Mouse (Mus musculus) bone marrow, adult 2 months (tissue): ENCODE results near the gene Cntnap2. TPM values are rescaled to one million over a fixed set of nuclear protein-coding genes. Genes with fewer than 3 reads are reported as not detected.
"Not testable (repeated sequence)": the region's sequence is repeated elsewhere in the genome, so short reads cannot be mapped to it uniquely, and the experiment has no call there.

Experiments used
- H3K27ac ChIP-seq: fragments of 200-500 bp; 2 replicates; pipeline ENCODE4 v1.5.1; 2012; ENCODE audit warnings: low read depth, mild to moderate bottlenecking, control low read depth, inconsistent platforms, low read length; ENCODE audit not compliant: control insufficient read depth, poor library complexity, insufficient read depth
- H3K4me1 ChIP-seq: fragments of 200-500 bp; 2 replicates; pipeline ENCODE4 v1.6.1; 2011; ENCODE audit warnings: low read length; ENCODE audit not compliant: control insufficient read depth, insufficient read depth
- H3K4me3 ChIP-seq: fragments of 200-500 bp; replicated peaks from 2 replicates; pipeline ENCODE3; 2011; ENCODE audit warnings: mild to moderate bottlenecking, low read depth, low read length, control low read depth; ENCODE audit not compliant: control insufficient read depth
- CTCF ChIP-seq: fragments of 200-500 bp; IDR thresholded peaks from 2 replicates; pipeline ENCODE4 v1.5.1; 2011; ENCODE audit warnings: low read length, control low read depth; ENCODE audit not compliant: control insufficient read depth, insufficient read depth
- POLR2A ChIP-seq: fragments of 200-500 bp; IDR thresholded peaks from 2 replicates; pipeline ENCODE4 v1.6.1; 2011; ENCODE audit warnings: low read depth, mild to moderate bottlenecking, control low read depth, low read length, borderline replicate concordance; ENCODE audit not compliant: control insufficient read depth
- WGBS: fragments of 180-500 bp; shearing (Covaris S2); methylation state at CpG from one replicate; pipeline ENCODE4 v1.1.7; 2018; 5-methylcytosine and 5-hydroxymethylcytosine counted together
- polyA plus RNA-seq: library from polyadenylated mRNA; stranded (reverse); fragments of >200 nt; gene quantifications from 2 replicates; pipeline ENCODE4 v1.2.4, GENCODE M21; 2011; ENCODE audit warnings: low replicate concordance; ENCODE audit not compliant: missing spikeins, insufficient read depth, insufficient read length

Cntnap2 gene
- polyA plus RNA-seq, 1 experiment = 0.40 TPM

DNA sequence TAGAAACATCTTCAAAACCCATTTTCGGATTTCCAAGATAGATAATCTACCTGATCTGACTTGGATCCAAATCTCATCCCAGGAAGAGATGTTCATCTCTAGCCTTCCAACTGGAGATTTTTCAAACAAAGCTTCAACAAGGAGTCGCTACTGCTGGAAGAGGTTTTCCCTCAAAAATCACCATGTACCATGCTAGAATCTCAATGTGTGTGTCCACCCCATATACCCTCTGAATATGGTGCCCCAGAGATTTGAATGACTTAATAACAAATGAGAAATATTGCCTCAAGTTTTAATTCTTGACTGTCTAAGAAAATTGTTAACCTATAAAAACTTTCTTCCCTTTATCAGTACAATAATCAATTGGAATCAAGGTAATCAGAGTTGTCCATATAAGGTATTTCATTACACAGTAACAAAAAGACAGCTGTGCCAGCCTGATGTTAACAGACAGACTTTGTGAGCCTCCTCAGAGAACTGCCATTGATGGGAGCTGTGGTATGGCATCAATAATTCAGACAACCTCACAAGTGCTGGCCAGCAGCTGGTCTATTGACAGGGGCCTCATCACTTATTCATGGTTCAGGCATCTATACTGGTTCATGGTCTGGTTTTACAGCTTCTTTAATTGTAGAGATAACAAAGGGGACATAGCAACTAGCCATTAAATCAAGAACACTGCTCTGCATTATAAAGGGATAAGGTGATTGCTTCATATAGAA is 1391.9 kb downstream of the Cntnap2 start:
- Histone ChIP-seq H3K27ac (no peak overlapping the region), H3K4me3 (no peak overlapping the region), H3K4me1 (no peaks in the 10 kb centered on the region)
- TF ChIP-seq POLR2A (no peak), CTCF (no peak)
- WGBS = 65% methylated on average over 2 of the region's 2 CpGs

DNA sequence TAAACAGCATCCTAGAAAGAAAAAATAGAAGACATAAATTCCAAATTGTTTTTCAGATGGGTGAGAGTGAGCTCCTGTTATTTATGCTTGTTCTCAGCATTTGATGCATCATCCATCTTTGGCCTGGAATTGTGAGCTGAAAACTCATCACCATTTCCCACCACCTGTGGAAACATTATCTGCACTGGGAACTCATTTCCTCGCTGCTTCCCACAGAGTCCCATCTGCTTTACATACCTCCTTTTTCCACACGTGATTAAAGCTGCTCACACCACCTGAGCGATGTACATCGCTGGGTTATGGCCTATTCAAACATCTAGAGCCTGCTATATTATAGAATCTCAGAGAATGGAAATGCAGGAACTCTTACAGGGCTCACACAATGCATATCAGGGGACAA is 1413.5 kb downstream of the Cntnap2 start:
- 64% methylated on average over 4 of the region's 4 CpGs for WGBS
- Histone ChIP-seq H3K4me3 (no peak overlapping the region), H3K27ac (no peak overlapping the region), H3K4me1 (no peaks in the 10 kb centered on the region)
- TF ChIP-seq POLR2A (no peak), CTCF (no peak)

DNA sequence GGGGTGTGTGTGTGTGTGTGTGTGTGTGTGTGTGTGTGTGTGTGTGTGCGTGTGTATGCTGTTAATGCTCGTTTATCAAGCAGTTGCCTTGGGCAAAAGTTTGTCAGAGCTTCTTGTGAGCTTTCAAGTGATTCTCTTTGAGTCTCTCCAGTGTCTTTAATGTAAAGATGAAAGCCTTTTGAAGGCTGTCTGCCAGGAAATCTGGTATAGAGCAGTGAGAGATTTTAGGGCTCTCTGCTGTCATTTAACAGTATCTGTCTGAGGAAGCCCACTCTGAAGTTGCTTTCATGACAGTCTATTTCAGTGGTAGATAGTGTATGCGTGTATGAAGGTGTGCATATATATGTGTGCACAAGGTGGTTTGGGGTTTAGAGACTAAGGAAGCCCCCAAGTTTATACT is 1425.2 kb downstream of the Cntnap2 start:
- no peak for TF ChIP-seq CTCF
- TF ChIP-seq POLR2A = no peak
- Histone ChIP-seq H3K4me1 (no peaks in the 10 kb centered on the region), H3K4me3 (no peak overlapping the region), H3K27ac (no peak overlapping the region)
- 73% methylated on average over 3 of the region's 3 CpGs for WGBS

DNA sequence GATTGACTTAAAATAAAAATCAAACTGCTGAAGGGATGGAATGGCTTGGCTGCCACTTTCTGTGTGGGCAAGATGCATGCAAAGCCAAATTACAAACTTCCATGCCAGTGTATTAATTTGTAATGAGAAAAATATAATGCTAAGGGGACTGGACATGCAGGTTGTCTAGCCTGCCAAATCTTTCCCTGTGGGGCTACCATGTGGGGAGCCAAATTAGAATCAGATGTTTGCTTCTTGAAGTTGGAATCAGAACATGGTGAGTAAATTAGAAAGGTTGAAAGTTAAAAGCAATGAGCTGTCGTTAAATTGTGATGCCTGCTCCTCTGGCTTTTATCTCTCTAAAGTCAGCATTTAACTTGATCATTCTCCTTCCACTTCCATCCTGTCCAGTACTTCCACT is 1443.6 kb downstream of the Cntnap2 start:
- TF ChIP-seq POLR2A = no peak
- TF ChIP-seq CTCF = no peak
- Histone ChIP-seq H3K4me3 (no peak overlapping the region), H3K4me1 (no peaks in the 10 kb centered on the region), H3K27ac (no peak overlapping the region)
- 75% methylated on average over 1 of the region's 1 CpGs for WGBS

DNA sequence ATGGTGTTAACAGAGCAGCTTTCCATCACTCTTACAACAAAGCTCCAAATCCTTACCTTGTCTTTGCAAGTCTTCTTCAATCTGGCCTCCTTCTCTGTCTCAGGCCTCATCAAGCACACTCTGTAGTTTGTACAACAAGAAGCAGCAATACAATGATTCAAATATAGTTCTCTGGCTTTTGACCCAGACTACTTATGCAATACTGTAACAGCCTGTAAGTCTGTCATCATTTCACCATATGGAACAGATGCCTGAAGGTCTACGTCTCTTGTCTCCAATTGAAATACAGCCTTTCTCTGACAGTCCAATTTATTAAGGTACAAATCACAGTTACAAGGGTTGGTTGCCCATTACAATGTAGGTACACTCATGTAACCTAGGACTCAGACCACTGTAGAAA is 1453.7 kb downstream of the Cntnap2 start:
- WGBS = 94% methylated on average over 1 of the region's 1 CpGs
- Histone ChIP-seq H3K4me3 (no peak overlapping the region), H3K4me1 (no peaks in the 10 kb centered on the region), H3K27ac (no peak overlapping the region)
- TF ChIP-seq CTCF = no peak
- no peak for TF ChIP-seq POLR2A

DNA sequence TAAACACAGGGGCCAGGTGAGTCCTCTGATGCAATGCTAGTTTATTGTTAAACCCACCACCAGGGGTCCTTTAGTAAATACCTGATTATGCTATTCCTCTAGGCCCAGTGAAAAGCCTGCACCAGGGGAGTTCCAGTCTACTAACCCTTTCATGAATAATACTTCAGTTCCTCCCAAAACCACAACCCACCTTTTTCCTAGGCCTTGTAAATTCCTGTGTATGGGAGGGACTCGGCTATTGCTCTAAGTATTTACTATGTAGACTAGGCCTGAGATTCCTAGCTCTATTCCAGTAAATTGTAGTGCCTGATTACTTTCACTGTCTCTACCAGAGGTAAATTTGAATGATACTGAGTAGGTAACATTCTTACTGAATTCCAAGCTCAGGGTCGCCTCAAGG is 1478.4 kb downstream of the Cntnap2 start:
- H3K4me1 ChIP-seq, H3K27ac ChIP-seq, H3K4me3 ChIP-seq: not testable (repeated sequence)
- WGBS = 64% methylated on average over 2 of the region's 2 CpGs

DNA sequence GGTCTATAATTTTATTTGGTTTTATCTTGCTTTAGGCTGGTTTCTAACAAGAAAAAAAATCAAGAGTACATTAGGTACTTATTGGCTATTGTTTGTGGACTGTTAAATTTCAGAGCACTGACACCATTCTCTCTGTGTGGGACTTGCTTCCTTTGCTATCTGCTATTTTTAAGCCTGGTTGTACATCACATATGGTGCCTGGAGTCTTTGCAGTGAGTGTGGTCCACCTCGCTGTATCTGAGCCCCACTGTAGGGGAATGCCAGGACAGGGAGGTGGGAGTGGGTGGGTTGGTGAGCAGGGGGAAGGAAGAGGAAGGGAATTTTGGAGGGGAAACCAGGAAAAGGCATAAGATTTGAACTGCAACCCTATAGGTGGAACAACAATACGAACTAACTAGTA is 1504.3 kb downstream of the Cntnap2 start:
- no peaks in the 10 kb centered on the region for H3K4me1 ChIP-seq
- H3K27ac ChIP-seq = no peak overlapping the region
- 71% methylated on average over 2 of the region's 2 CpGs for WGBS
- TF ChIP-seq CTCF (no peak), POLR2A (no peak)
- no peak overlapping the region for H3K4me3 ChIP-seq

DNA sequence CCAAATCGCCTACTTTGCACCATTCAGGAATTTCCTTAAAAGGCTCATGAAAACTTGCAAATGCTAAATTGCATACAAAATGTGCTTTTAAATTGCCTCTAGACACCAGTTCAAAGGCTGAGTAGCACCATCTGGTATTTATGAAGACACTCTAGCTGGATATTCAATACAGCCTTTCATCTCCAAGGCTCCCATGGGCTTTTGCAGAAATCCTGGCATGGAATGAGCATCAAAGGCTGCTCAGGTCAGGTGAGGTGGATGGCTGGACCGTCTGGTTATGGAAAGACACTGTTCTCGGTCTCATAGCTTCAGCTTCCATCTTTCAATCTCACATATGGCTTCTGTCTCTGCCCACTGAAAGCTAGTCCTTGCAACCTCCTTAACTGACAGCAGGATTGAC is 1515.9 kb downstream of the Cntnap2 start:
- Histone ChIP-seq H3K4me1 (no peaks in the 10 kb centered on the region), H3K4me3 (no peak overlapping the region), H3K27ac (no peak overlapping the region)
- no peak for TF ChIP-seq POLR2A
- TF ChIP-seq CTCF = no peak
- 59% methylated on average over 3 of the region's 3 CpGs for WGBS

DNA sequence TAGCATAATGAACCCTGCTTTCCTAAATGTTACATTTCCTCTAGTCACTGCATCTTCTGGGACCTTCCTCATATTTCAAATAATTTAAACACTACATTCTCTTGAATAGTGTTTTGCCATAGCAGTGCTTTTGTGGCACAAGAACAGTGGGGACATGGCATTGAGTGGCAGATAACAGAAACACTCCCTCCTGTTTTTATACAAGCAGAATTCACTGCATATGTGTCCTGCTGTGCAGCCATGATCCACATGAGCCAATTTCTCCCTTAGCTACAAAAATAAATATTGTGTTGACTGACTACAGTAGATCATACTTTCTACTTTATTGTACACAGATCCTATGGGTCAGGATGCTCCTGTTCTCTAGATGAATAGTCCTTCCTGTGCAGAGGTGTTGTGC is 1553.2 kb downstream of the Cntnap2 start:
- Histone ChIP-seq H3K4me3 (no peak overlapping the region), H3K27ac (no peak overlapping the region), H3K4me1 (no peaks in the 10 kb centered on the region)
- no peak for TF ChIP-seq POLR2A
- no peak for TF ChIP-seq CTCF

DNA sequence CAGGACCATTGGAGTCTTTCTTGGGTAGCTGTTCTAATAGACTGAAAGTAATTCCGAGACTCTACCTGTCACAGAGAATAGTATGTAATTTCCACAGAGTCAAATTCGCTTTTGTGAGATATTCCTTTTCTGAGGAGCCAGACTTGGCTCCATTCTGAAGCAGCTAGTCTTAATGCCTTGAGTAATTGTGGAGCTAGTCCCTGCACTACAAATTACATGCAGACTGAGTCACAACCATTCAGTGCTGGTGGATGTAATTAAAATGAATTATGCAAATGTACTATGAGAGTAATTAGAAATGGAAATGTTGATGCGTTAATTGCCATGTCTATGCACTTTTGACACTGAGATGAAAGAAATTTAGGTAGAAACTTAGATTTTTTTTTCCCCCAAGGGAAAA is 1553.7 kb downstream of the Cntnap2 start:
- 67% methylated on average over 3 of the region's 3 CpGs for WGBS
- H3K4me3 ChIP-seq = no peak overlapping the region
- TF ChIP-seq CTCF (no peak), POLR2A (no peak)
- H3K4me1 ChIP-seq = no peaks in the 10 kb centered on the region
- no peak overlapping the region for H3K27ac ChIP-seq
